Mouse (Mus musculus): ENCODE measurements around the gene Agap1.

GRCm38 (mm10) chr1:89666154-89666553, 211.5 kb downstream of the Agap1 start:
- TF ChIP-seq POLR2A (IDR thresholded peaks at IDR 0.05; ENCODE audit: control insufficient read depth, extremely low read depth, insufficient read depth, low read length, poor library complexity) (no peak), CTCF (IDR thresholded peaks at IDR 0.05; ENCODE audit: borderline replicate concordance, control insufficient read depth, extremely low read depth, insufficient read depth, low read length, poor library complexity) (no peak)

Data from thymus, adult 2 months (tissue).